Mouse (Mus musculus) neural tube, embryonic 11.5 days (tissue): ENCODE measurements around the gene Rnpep. TPM values are rescaled to one million over a fixed set of nuclear protein-coding genes. Genes with fewer than 3 reads are reported as not detected.
"Not testable (repeated sequence)": the region's sequence is repeated elsewhere in the genome, so short reads cannot be mapped to it uniquely, and the experiment has no call there.

Experiments used
- ATAC-seq: fragments of 200-750 bp; cut with Nextera tagmentation; 2 replicates; pipeline ENCODE4 v1.8.0; 2017; ENCODE audit warnings: moderate number of reproducible peaks, mild to moderate bottlenecking, moderate TSS enrichment, moderate library complexity; ENCODE audit not compliant: insufficient read depth, low FRiP score, low TSS enrichment
- DNase-seq: peaks from one replicate; pipeline ENCODE4 v3.0.0-alpha.2; 2015; ENCODE audit warnings: low spot score
- H3K27ac ChIP-seq: fragments of 300-500 bp; sonication (generic); 2 replicates; pipeline ENCODE4 v1.5.1; 2014; ENCODE audit warnings: low read depth, mild to moderate bottlenecking, low read length
- H3K27me3 ChIP-seq: fragments of 300-500 bp; sonication (generic); 2 replicates; pipeline ENCODE4 v1.6.1; 2014; ENCODE audit warnings: mild to moderate bottlenecking, low read length, mixed read lengths; ENCODE audit not compliant: control insufficient read depth, insufficient read depth
- H3K36me3 ChIP-seq: fragments of 300-500 bp; sonication (generic); 2 replicates; pipeline ENCODE4 v1.6.1; 2014; ENCODE audit warnings: mild to moderate bottlenecking, low read length, moderate library complexity, mixed read lengths; ENCODE audit not compliant: control insufficient read depth, insufficient read depth
- H3K4me1 ChIP-seq: fragments of 300-500 bp; sonication (generic); 2 replicates; pipeline ENCODE4 v1.6.1; 2014; ENCODE audit warnings: low read length, mixed read lengths; ENCODE audit not compliant: control insufficient read depth, insufficient read depth
- H3K4me2 ChIP-seq: fragments of 300-500 bp; sonication (generic); 2 replicates; pipeline ENCODE4 v1.6.1; 2014; ENCODE audit warnings: low read depth, mild to moderate bottlenecking, moderate library complexity
- H3K4me3 ChIP-seq: fragments of 300-500 bp; sonication (generic); 2 replicates; pipeline ENCODE4 v1.5.1; 2014; ENCODE audit warnings: low read depth, low read length
- H3K9ac ChIP-seq: fragments of 300-500 bp; sonication (generic); 2 replicates; pipeline ENCODE4 v1.6.1; 2014; ENCODE audit warnings: mild to moderate bottlenecking, low read length
- H3K9me3 ChIP-seq: fragments of 300-500 bp; sonication (generic); 2 replicates; pipeline ENCODE4 v1.6.1; 2016; ENCODE audit warnings: low read length; ENCODE audit not compliant: control insufficient read depth
- WGBS: fragments of 180-500 bp; shearing (Covaris S2); extraction: QIAGEN DNeasy Blood & Tissue Kit; methylation state at CpG from one replicate; pipeline ENCODE4 v1.1.7; 2014; 5-methylcytosine and 5-hydroxymethylcytosine counted together
- polyA plus RNA-seq: library from polyadenylated mRNA; unstranded; fragments of >200 nt; fragmentation: Nextera tagmentation; extraction: Ambion mirVana; gene quantifications from 2 replicates; pipeline ENCODE4 v1.2.1, GENCODE M21; 2014

Gene Rnpep
- polyA plus RNA-seq, 1 experiment from 2014 or later: 112 TPM

DNA sequence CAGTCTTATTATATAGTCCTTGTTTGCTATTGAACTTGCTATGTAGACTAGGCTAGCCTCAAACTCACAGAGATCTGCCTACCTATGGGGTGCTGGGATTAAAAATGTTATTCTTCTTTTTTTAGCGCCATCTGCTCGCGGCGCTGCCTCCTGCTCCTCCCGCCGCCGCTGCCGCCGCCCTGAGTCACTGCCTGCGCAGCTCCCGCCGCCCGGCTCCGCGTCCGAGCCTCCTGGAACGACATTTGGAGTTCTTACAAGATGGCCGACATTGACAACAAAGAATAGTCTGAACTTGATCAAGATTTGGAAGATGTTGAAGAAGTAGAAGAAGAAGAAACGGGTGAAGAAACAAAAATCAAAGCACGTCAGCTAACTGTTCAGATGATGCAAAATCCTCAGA, 52.0 kb downstream of the Rnpep start:
- H3K4me2 ChIP-seq, H3K4me3 ChIP-seq, H3K36me3 ChIP-seq, H3K27me3 ChIP-seq, DNase-seq, H3K4me1 ChIP-seq, ATAC-seq, H3K9ac ChIP-seq, H3K27ac ChIP-seq, H3K9me3 ChIP-seq: not testable (repeated sequence)
- WGBS: 77% methylated on average over 20 of the region's 20 CpGs

- DNase-seq (no peak), ATAC-seq (no peak)
- Histone ChIP-seq H3K4me1 (no peaks in the 10 kb centered on the region), H3K4me3 (no peak overlapping the region), H3K27ac (no peak overlapping the region), H3K9me3 (no peaks in the 10 kb centered on the region), H3K27me3 (no peaks in the 10 kb centered on the region), H3K36me3 (no peaks in the 10 kb centered on the region), H3K9ac (no peak overlapping the region), H3K4me2 (no peak overlapping the region)
- 86% methylated on average over 10 of the region's 13 CpGs for WGBS
These were observed 56.4 kb downstream of the Rnpep start for GRCm38 (mm10) chr1:135227339-135227950.

GRCm38 (mm10) chr1:135224981-135225604, 58.8 kb downstream of the Rnpep start:
- no peaks in the 10 kb centered on the region for H3K9me3 ChIP-seq
- WGBS: 63% methylated on average over 6 of the region's 6 CpGs

DNA sequence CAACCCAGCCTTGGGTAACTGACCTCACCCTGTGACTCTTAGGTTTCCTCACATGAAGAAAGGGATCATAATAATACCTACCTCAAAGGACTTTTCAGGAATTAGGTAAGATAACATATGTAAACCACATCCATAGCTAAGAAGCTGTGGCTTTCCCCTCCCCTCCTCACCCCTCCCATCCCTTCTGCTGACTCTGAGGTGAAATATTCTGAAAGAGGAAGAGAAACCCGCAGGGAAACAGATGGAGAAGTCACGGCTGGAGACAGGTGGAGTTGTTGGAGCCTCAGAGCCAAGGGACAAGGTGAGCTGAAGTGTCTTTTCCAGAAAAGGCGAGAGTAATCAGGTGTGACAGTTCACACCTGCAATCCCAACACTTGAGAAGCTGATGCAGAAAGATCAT, 59.7 kb downstream of the Rnpep start:
- WGBS: 83% methylated on average over 3 of the region's 3 CpGs
- Histone ChIP-seq H3K36me3 (no peaks in the 10 kb centered on the region), H3K4me3 (no peak overlapping the region), H3K27me3 (no peaks in the 10 kb centered on the region), H3K9me3 (no peaks in the 10 kb centered on the region), H3K27ac (no peak overlapping the region), H3K9ac (no peak overlapping the region), H3K4me2 (no peak overlapping the region), H3K4me1 (no peaks in the 10 kb centered on the region)
- DNase-seq (no peak), ATAC-seq (no peak)

More at GRCm38 (mm10) chr1:135224981-135225604, 58.8 kb downstream of the Rnpep start:
- no peak overlapping the region for H3K9ac ChIP-seq
- ATAC-seq: no peak
- H3K36me3 ChIP-seq: no peaks in the 10 kb centered on the region
- H3K27me3 ChIP-seq: no peaks in the 10 kb centered on the region
- no peak overlapping the region for H3K27ac ChIP-seq
- H3K4me1 ChIP-seq: no peaks in the 10 kb centered on the region
- no peak overlapping the region for H3K4me3 ChIP-seq
- DNase-seq: no peak
- no peak overlapping the region for H3K4me2 ChIP-seq

DNA sequence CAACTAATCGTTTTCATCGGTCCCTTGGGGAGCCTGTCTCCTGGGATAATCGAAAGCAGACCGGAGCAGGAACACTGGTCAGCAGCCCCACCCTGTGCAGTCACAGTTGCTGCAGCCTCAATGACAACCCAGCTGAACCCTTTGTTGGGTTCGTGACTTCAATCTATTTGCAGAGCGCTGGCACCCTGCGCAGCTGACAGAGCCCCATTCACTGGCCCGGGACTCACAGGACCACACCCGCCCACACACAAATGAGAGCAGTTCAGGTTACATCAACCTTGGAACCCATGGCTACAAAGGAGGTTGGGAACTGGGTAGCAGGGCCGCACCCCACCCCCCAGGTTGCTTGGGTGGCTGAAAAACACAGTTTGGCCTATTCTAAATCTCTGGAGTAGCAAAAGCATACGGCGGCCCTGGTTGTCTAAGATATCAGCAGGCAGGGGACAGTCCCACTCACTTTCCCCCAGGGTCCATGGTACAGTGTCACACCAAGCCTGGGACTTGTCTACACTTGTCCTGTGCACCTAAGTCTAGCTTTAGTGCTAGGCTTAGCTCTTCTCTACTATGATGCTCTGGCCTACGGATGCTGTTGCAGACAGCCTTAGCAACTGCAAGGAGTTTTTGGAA, 66.2 kb downstream of the Rnpep start:
- no peak overlapping the region for H3K27ac ChIP-seq
- H3K27me3 ChIP-seq: no peaks in the 10 kb centered on the region
- no peaks in the 10 kb centered on the region for H3K4me1 ChIP-seq
- no peak overlapping the region; the same call in 1 of the 2 replicates for H3K9ac ChIP-seq
- no peak overlapping the region for H3K4me3 ChIP-seq
- H3K36me3 ChIP-seq: no peaks in the 10 kb centered on the region
- no peak for DNase-seq
- H3K9me3 ChIP-seq: no peaks in the 10 kb centered on the region
- WGBS: 51% methylated on average over 13 of the region's 13 CpGs
- no peak for ATAC-seq
- no peak overlapping the region for H3K4me2 ChIP-seq

GRCm38 (mm10) chr1:135213772-135214640, 69.9 kb downstream of the Rnpep start:
- Histone ChIP-seq H3K27ac (no peak overlapping the region), H3K4me3 (no peak overlapping the region), H3K27me3 (no peaks in the 10 kb centered on the region), H3K9me3 (no peaks in the 10 kb centered on the region), H3K36me3 (no peaks in the 10 kb centered on the region), H3K4me1 (no peaks in the 10 kb centered on the region), H3K4me2 (no peak overlapping the region), H3K9ac (no peak overlapping the region)
- ATAC-seq (no peak), DNase-seq (no peak)
- WGBS: 87% methylated on average over 9 of the region's 9 CpGs

Other genes with a start within 250 kb of the Rnpep start
- 0.41 and 0.52 TPM in 2 replicates for gene Lgr6, start 178.8 kb downstream of the Rnpep start, polyA plus RNA-seq
- gene Ptpn7, start 151.4 kb downstream of the Rnpep start, polyA plus RNA-seq: 1.6 and 1.7 TPM in 2 replicates
- gene Arl8a, start 137.3 kb downstream of the Rnpep start, polyA plus RNA-seq: 104 and 111 TPM in 2 replicates
- not detected in 2 replicates for gene Gpr37l1, start 116.4 kb downstream of the Rnpep start, polyA plus RNA-seq
- gene Elf3, start 25.5 kb downstream of the Rnpep start, polyA plus RNA-seq: 1.2 and 1.4 TPM in 2 replicates
- 152 and 170 TPM in 2 replicates for gene Timm17a, start 29.7 kb upstream of the Rnpep start, polyA plus RNA-seq
- 0.35 and 0.37 TPM in 2 replicates for gene Lmod1, start 40.7 kb upstream of the Rnpep start, polyA plus RNA-seq
- 40.4 and 41.4 TPM in 2 replicates for gene Shisa4, start 91.2 kb upstream of the Rnpep start, polyA plus RNA-seq
- gene Ipo9, start 146.4 kb upstream of the Rnpep start, polyA plus RNA-seq: 184 and 191 TPM in 2 replicates